Mouse (Mus musculus): ENCODE results near the gene Pitpnm2.

The Pitpnm2 gene

GRCm38 (mm10) chr5:124076559-124076958 is 173.0 kb downstream of the Pitpnm2 start:
- in situ Hi-C loops (cut with MboI, MseI), result no loop called here

- in situ Hi-C loops (cut with MboI, MseI), result no loop called here
Observed at GRCm38 (mm10) chr5:124075716-124076115, 173.8 kb downstream of the Pitpnm2 start.

GRCm38 (mm10) chr5:124074845-124075307 is 174.7 kb downstream of the Pitpnm2 start:
- in situ Hi-C loops (cut with MboI, MseI), result no loop called here

GRCm38 (mm10) chr5:124073682-124074081 is 175.9 kb downstream of the Pitpnm2 start:
- in situ Hi-C loops (cut with MboI, MseI), result no loop called here

- in situ Hi-C loops (cut with MboI, MseI), result no loop called here
Observed at GRCm38 (mm10) chr5:124069657-124070056, 179.9 kb downstream of the Pitpnm2 start.
